Mouse (Mus musculus): ENCODE measurements at regions not wholly inside any gene's neighbourhood (a gene's known extent, or its start where the extent isn't known, plus 50 kb on each side); places are given as distances from the start of the nearest gene placed in this dataset.

DNA sequence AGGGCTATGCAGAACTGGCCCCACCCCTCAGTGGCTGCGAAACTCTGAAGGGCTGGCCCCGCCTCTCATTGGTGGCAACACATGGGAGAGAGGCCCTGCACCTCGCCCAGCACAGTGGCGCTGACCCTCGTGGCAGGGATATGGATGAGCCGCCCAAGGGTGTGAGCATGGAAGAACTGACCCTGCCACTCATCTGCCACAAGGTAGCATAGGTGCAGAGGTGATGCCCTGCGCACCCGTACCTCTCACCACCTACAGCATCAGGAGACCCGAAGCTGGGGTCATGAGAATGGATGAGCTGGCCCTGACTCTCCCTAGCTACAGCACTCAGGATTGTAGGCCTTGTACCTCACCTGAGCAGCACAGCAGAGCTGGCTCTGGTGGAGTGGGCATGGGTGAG lies 305.1 kb upstream of the Hs6st1 start:
- TF ChIP-seq POLR2A (IDR thresholded peaks at IDR 0.05; ENCODE audit: extremely low read depth, insufficient read depth, low read length) = no peak
- TF ChIP-seq CTCF (IDR thresholded peaks at IDR 0.05; ENCODE audit: low read depth, low read length) = no peak
